Mouse (Mus musculus) heart, postnatal 10 days (tissue): Measurements from ENCODE around the gene Ninj1. TPM values are rescaled to one million over a fixed set of nuclear protein-coding genes. Genes with fewer than 3 reads are reported as not detected.
A peak's percentile ranks its signal among the peaks of the same experiment; 100 is the strongest.

Source experiments
- DNase-seq, 2 experiments: peaks; one replicate each; pipeline ENCODE4 v3.0.0; 2021
- intact Hi-C: fragments of 180-260 bp; cut with DNase I; formaldehyde crosslinking; loops from one replicate; pipeline ENCODE4 v1.15.1; 2025
- total RNA-seq, 2 experiments: library from RNA; stranded (reverse); gene quantifications; 2 replicates each; pipeline ENCODE4 v1.2.3; 2021

Gene Ninj1
- 10 to 100 TPM; 45.2 to 88.0 TPM for total RNA-seq

- intact Hi-C loops = no loop called here
- peak; percentile 90 for DNase-seq
Measured at GRCm38 (mm10) chr13:49187288-49188218, at the start of gene Ninj1. Gene Ninj1, plus strand, starts transcription at chr13:49187485.

GRCm38 (mm10) chr13:49140567-49140966 lies 46.7 kb upstream of the Ninj1 start:
- intact Hi-C loops = no loop called here
- DNase-seq = no peak

GRCm38 (mm10) chr13:49142396-49142795 lies 44.9 kb upstream of the Ninj1 start:
- intact Hi-C loops = no loop called here
- DNase-seq = no peak

- no peak for DNase-seq
- intact Hi-C loops = no loop called here
Measured at GRCm38 (mm10) chr13:49143323-49143722, 44.0 kb upstream of the Ninj1 start.

- peak in 1 of 2 experiments; percentile 26 for DNase-seq
- intact Hi-C loops = no loop called here
Measured at GRCm38 (mm10) chr13:49144451-49144850, 42.8 kb upstream of the Ninj1 start.

- peak in 1 of 2 experiments; percentile 36 for DNase-seq
- intact Hi-C loops = loop anchor here (5.0 kb wide), 1 partner anchor 88 kb away; no protein-coding TSS in a partner anchor
Measured at GRCm38 (mm10) chr13:49145396-49145795, 41.9 kb upstream of the Ninj1 start.

- intact Hi-C loops = loop anchor here (5.0 kb wide), 1 partner anchor 89 kb away; no protein-coding TSS in a partner anchor
- DNase-seq = no peak
Measured at GRCm38 (mm10) chr13:49146040-49146697, 41.1 kb upstream of the Ninj1 start.

GRCm38 (mm10) chr13:49146698-49147006 lies 40.6 kb upstream of the Ninj1 start:
- DNase-seq = no peak
- intact Hi-C loops = loop anchor here (5.0 kb wide), 1 partner anchor 89 kb away; no protein-coding TSS in a partner anchor

- peak; percentile 55 to 62 for DNase-seq
- intact Hi-C loops = loop anchor here (5.0 kb wide), 1 partner anchor 90 kb away; no protein-coding TSS in a partner anchor
Measured at GRCm38 (mm10) chr13:49147007-49147857, 40.1 kb upstream of the Ninj1 start.

GRCm38 (mm10) chr13:49147858-49148226 lies 39.4 kb upstream of the Ninj1 start, which contains the start of gene Wnk2:
Gene Wnk2, minus strand, starts transcription at chr13:49148014.
- intact Hi-C loops = loop anchor here (5.0 kb wide), 1 partner anchor 91 kb away; no protein-coding TSS in a partner anchor
- DNase-seq = peak; percentile 65 to 73

- DNase-seq = no peak
- intact Hi-C loops = loop anchor here (5.0 kb wide), 1 partner anchor 91 kb away; no protein-coding TSS in a partner anchor
Measured at GRCm38 (mm10) chr13:49148687-49149086, 38.6 kb upstream of the Ninj1 start.

GRCm38 (mm10) chr13:49154028-49154427 lies 33.3 kb upstream of the Ninj1 start:
- no peak for DNase-seq

GRCm38 (mm10) chr13:49154621-49155020 lies 32.7 kb upstream of the Ninj1 start:
- intact Hi-C loops = loop anchor here (5.0 kb wide), 1 partner anchor 147 kb away; no protein-coding TSS in a partner anchor
- DNase-seq = no peak

More at GRCm38 (mm10) chr13:49154028-49154427, 33.3 kb upstream of the Ninj1 start:
- intact Hi-C loops = no loop called here

GRCm38 (mm10) chr13:49156645-49157044 lies 30.6 kb upstream of the Ninj1 start:
- intact Hi-C loops = loop anchor here (5.0 kb wide), 1 partner anchor 149 kb away; no protein-coding TSS in a partner anchor
- DNase-seq = no peak

- no peak for DNase-seq
- intact Hi-C loops = loop anchor here (5.0 kb wide), 1 partner anchor 151 kb away; no protein-coding TSS in a partner anchor
Measured at GRCm38 (mm10) chr13:49158040-49158713, 29.1 kb upstream of the Ninj1 start.

GRCm38 (mm10) chr13:49161236-49161635 lies 26.0 kb upstream of the Ninj1 start:
- intact Hi-C loops = no loop called here
- DNase-seq = no peak

- intact Hi-C loops = no loop called here
- no peak for DNase-seq
Measured at GRCm38 (mm10) chr13:49162722-49163121, 24.6 kb upstream of the Ninj1 start.

GRCm38 (mm10) chr13:49163645-49164044 lies 23.6 kb upstream of the Ninj1 start:
- DNase-seq = no peak
- intact Hi-C loops = no loop called here

GRCm38 (mm10) chr13:49167081-49167480 lies 20.2 kb upstream of the Ninj1 start:
- DNase-seq = no peak
- intact Hi-C loops = no loop called here
